Mouse (Mus musculus): ENCODE results near the gene Kmt2d.

The Kmt2d gene

DNA sequence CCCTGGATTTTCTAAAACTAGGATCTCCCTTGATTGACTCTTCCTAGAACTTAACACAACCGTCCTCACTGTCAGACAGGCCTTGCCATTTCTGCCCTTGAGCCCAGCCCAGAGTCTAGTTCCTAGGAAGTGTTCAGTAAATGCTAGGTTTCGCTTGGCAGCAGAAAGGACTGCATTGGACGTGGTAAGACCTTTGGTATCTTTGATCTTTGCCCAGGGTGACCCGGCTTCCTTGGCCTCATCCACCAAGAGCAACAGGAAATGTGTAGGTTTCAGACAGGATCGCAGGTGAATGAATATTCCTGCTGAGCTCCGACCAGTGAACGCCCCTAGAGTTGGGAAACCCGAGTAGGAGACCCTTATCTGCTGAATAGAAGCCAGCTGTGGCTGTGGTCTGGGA, 68.1 kb downstream of the Kmt2d start:
- DNase-seq (ENCODE audit: low spot score in 2 of 2), result no peak

DNA sequence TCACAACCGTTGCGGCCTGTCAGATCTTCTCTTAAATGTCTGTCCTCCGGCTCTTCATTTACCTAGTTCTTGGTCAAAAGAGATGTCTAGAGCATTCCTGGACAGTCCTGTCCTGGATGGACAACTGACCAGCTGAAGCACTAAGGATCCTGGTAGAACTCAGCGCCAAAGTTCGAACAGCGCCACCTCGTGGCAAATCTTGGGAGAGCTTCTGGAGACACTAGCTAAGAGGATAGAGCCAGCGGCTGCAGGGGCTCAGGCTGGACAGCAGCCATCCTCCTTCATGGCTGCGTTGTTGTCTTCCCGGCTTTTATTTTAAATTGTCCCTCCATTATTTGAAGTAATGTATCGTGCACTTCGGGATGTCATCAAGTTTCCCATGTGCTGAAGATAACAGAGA, 71.6 kb downstream of the Kmt2d start:
- DNase-seq (ENCODE audit: low spot score in 2 of 2), result peak; percentile 78 to 87

- no peak for DNase-seq (ENCODE audit: low spot score in 2 of 2)
Observed at GRCm38 (mm10) chr15:98798903-98799302, 72.1 kb downstream of the Kmt2d start.

- no peak for DNase-seq (ENCODE audit: low spot score in 2 of 2)
Observed at GRCm38 (mm10) chr15:98797835-98798492, 73.0 kb downstream of the Kmt2d start.

DNA sequence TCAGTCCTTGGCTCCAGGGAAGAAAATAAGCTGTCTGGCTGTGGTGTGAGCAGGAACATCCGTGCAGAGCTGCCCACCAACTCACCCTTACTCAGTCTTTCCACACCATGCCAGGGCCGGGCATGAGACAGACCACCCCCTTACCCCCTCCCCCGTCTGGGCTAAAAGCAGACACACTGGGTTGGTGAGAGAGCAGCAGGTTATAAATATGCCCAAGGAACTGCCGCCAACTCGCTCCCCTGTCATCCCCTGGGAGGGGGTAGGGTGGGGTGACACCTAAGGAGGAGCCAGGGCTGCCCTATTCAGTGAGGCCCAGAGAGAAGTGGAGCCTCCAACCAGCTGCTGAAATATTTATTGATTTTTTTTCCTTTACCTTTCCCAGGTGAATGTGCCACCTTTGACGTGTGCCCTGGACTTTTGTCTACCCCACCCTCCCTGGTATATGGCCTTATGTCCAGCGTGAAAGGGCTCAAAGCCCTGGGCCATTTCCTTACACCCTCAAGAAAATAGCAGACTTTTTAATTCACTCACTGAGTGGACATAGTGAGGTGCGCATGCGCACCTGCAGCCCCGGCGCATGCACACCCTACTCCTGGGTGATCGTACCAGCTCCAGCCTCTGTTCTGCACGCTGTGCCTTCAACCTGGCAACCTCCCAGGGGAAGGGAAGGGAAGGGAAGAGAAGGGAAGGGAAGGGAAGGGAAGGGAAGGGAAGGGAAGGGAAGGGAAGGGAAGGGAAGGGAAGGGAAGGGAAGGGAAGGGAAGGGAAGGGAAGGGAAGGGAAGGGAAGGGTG, 74.0 kb downstream of the Kmt2d start:
- DNase-seq (ENCODE audit: low spot score in 2 of 2), result no peak

DNA sequence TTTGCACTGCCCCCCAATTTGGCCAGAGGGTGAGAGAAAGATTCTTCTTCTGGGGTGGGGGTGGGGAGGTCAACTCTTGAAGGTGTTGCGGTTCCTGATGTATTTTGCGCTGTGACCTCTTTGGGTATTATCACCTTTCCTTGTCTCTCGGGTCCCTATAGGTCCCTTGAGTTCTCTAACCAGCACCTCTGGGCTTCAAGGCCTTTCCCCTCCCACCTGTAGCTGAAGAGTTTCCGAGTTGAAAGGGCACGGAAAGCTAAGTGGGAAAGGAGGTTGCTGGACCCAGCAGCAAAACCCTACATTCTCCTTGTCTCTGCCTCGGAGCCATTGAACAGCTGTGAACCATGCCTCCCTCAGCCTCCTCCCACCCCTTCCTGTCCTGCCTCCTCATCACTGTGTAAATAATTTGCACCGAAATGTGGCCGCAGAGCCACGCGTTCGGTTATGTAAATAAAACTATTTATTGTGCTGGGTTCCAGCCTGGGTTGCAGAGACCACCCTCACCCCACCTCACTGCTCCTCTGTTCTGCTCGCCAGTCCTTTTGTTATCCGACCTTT, 77.8 kb downstream of the Kmt2d start:
- DNase-seq (ENCODE audit: low spot score in 2 of 2), result no peak

DNA sequence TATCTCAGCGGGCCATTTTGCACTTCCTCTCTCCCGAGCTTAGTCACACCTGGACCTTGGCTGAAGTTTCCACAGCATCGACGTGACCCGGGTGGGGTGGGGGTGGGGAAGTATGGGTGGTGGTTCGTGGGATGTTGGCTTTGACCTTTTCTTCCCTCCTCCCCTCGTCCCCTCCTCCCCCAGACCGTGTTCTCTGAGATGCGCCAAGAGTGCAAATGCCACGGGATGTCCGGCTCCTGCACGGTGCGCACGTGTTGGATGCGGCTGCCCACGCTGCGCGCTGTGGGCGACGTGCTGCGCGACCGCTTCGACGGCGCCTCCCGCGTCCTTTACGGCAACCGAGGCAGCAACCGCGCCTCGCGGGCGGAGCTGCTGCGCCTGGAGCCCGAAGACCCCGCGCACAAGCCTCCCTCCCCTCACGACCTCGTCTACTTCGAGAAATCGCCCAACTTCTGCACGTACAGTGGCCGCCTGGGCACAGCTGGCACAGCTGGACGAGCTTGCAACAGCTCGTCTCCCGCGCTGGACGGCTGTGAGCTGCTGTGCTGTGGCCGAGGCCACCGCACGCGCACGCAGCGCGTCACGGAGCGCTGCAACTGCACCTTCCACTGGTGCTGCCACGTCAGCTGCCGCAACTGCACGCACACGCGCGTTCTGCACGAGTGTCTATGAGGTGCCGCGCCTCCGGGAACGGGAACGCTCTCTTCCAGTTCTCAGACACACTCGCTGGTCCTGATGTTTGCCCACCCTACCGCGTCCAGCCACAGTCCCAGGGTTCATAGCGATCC, 78.6 kb downstream of the Kmt2d start:
- DNase-seq (ENCODE audit: low spot score in 2 of 2), result peak; percentile 79 to 80

DNA sequence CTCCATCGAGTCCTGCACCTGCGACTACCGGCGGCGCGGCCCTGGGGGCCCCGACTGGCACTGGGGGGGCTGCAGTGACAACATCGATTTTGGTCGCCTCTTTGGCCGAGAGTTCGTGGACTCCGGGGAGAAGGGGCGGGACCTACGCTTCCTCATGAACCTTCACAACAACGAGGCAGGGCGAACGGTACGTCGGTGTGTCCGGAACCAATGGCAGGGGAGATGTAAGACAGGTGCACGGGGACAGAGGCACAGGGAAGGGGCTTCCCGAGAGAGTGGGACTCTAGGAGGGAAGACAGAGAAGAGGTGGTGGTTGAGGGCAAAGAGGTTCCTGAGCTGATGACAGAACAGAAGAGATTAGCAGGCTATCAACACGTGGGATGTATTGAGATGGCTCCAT, 79.2 kb downstream of the Kmt2d start:
- peak in 1 of 2 experiments; percentile 22 for DNase-seq (ENCODE audit: low spot score in 2 of 2)

DNA sequence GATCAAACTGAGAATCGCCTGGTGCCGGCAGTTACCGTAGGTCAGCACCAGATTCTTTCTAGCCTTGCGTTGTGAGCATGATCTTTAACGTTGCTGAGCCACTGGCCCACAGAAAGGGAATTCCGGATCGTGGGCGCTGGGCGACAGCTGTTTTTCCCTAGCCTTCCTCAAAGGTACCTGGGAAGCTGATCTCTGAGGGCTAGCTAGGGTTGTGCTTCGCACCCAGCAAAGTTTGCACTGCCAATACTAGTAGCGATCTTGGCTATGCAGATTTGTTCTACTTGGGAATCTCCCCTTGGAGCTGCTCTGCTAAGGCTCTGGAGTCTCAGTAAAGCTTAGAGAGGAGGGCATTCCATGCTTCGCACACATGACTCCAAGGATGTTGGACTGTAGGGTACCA, 79.8 kb downstream of the Kmt2d start:
- no peak for DNase-seq (ENCODE audit: low spot score in 2 of 2)

GRCm38 (mm10) chr15:98790761-98791160, 80.2 kb downstream of the Kmt2d start:
- DNase-seq (ENCODE audit: low spot score in 2 of 2), result no peak

DNA sequence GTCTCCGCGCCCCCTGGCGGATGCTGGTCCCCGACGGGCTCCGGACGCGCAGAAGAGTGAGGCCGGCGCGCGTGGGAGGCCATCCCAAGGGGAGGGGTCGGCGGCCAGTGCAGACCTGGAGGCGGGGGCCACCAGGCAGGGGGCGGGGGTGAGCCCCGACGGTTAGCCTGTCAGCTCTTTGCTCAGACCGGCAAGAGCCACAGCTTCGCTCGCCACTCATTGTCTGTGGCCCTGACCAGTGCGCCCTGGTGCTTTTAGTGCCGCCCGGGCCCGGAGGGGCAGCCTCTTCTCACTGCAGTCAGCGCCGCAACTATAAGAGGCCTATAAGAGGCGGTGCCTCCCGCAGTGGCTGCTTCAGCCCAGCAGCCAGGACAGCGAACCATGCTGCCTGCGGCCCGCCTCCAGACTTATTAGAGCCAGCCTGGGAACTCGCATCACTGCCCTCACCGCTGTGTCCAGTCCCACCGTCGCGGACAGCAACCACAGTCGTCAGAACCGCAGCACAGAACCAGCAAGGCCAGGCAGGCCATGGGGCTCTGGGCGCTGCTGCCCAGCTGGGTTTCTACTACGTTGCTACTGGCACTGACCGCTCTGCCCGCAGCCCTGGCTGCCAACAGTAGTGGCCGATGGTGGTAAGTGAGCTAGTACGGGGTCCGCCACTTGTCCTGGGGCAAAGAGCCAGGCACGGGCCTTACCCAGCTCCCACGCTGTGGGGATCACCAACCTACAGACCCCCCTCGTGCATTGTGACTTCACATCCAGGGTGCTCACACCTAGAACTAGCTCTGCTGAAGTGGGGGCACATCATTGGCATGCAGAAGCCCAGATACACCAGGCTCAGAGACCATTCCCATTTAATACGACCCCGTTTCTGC, 81.1 kb downstream of the Kmt2d start, which contains the start of gene Wnt1:
Wnt1 (plus strand) TSS at position 197 of the 875 bp plus-strand sequence.
- DNase-seq (ENCODE audit: low spot score in 2 of 2), result no peak

DNA sequence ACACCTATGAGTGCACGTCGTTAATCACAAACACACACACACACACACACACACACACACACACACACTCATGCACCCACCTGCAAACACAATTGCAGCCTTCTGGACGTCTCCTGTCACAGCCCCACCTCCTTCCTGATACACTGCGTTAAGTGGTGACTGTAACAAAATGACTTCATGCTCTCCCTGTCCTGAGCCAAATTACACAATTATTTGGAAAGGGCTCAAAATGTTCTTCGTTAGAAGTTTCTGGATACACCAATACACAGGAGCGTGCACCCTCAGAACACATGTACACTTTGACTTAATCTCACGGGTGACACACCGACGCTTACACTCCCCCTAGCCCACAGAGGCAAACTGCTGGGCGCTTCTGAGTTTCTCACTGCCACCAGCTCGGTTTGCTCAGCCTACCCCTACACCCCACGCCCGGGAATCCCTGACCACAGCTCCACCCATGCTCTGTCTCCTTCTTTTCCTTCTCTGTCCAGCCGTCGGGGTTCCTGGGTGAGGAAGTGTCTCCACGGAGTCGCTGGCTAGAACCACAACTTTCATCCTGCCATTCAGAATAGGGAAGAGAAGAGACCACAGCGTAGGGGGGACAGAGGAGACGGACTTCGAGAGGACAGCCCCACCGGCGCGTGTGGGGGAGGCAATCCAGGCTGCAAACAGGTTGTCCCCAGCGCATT, 81.9 kb downstream of the Kmt2d start:
- DNase-seq (ENCODE audit: low spot score in 2 of 2), result no peak

GRCm38 (mm10) chr15:98787930-98788329, 83.1 kb downstream of the Kmt2d start:
- DNase-seq (ENCODE audit: low spot score in 2 of 2), result no peak

GRCm38 (mm10) chr15:98785744-98786143, 85.3 kb downstream of the Kmt2d start:
- no peak for DNase-seq (ENCODE audit: low spot score in 2 of 2)

All from right cerebral cortex, postnatal 10 days (tissue).